Mouse (Mus musculus) kidney, adult 9 months (tissue): ENCODE results near the gene Sfxn3.

ENCODE experiments used
- DNase-seq: peaks from one replicate; pipeline ENCODE4 v3.0.0; 2022

Sfxn3 gene

GRCm38 (mm10) chr19:45047417-45047934 is at the start of gene Sfxn3:
TSS of gene Sfxn3 (plus strand) at chr19:45047503.
- DNase-seq, result peak; percentile 93

DNA sequence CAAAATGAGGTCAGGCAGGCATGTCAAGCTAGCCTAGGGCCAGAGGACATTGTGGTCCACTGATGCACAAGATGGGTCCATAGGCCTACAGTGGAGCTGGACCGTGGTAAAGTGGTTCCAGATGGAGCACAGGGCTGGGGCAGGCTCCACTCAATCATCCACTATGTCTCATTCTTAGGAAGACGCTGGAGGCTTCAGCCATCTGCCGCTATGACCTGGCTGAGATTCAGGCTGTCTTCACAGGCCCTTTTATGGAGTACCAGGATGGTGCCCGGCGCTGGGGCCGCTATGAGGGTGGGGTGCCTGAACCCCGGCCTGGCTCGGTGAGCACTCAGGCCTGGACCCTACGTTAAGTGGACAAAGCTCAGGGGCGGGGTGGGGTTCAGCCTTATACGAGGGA is 49.5 kb upstream of the Sfxn3 start:
- no peak for DNase-seq

DNA sequence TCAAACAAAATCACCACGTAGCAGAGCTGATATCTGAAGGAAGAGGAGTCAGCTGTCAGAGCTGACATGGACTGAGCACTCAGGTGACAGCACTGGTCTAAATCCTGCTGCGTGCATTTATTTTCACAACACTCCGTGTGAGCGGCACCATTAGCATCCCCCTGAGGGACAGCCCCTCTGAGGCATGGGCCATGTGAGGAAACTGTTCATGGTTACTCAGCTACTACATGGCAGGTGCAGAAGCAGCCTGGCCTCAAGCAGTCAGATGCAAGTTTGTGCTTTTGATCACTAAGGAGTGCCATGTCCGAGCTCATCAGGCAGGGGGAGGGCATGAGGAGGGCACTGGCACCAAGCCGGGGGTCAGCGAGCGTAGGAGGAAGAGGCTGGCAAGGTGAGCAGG is 47.7 kb upstream of the Sfxn3 start:
- no peak for DNase-seq

DNA sequence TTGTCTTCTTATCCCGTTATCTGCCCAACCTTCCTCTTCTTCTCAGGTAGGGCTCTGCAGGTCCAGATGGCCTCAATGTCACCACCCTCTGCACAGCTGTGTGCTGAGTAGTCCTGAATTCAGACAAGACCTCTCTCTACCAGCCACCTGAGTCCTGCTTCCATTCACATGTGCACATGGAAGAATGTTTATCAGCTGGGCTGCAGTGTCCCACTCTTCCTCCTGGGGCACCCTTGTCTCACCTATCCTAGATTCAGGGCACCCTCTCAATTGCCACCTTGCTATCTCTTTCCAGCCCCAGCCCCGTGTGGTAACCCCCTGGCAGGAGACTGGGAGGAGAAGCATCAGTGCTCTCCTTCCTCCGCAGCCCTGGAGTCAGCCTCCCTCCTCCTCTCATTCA is 45.0 kb upstream of the Sfxn3 start:
- DNase-seq, result peak; percentile 43

GRCm38 (mm10) chr19:45003740-45004516 is 43.4 kb upstream of the Sfxn3 start:
- DNase-seq, result no peak

- DNase-seq, result peak; percentile 84
Measured at GRCm38 (mm10) chr19:45005444-45005843, 41.9 kb upstream of the Sfxn3 start, which contains the start of gene Twnk. TSS of gene Twnk (plus strand) at chr19:45005663.

GRCm38 (mm10) chr19:45005957-45006712 is 41.2 kb upstream of the Sfxn3 start, which contains the start of gene Mrpl43:
TSS of gene Mrpl43 (minus strand) at chr19:45006442.
- DNase-seq, result peak; percentile 97

- DNase-seq, result no peak
Measured at GRCm38 (mm10) chr19:45007021-45007420, 40.3 kb upstream of the Sfxn3 start.

GRCm38 (mm10) chr19:45007425-45008191 is 39.7 kb upstream of the Sfxn3 start:
- DNase-seq, result peak; percentile 90

DNA sequence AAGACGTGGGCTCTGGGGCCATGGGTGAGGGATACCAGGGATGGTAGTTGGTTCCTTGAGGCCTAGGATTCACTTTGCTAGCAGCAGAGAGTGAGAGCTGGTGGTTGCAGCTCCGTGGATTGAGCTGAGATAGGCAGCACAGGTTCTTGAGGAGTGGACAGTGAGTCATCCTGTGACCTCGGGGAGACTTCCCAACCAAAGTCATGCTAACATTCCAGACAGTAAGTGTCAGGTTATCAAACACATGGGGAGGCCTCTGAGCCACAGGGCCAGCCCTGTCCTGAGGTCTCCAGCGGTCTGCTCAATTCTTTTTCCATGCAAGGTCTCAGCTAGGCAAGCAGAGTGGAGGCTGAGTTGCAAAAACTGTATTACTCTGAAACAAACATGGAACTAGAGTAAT is 36.7 kb upstream of the Sfxn3 start:
- DNase-seq, result no peak

- DNase-seq, result no peak
Measured at GRCm38 (mm10) chr19:45012219-45012618, 35.1 kb upstream of the Sfxn3 start.

- peak; percentile 60 for DNase-seq
Measured at GRCm38 (mm10) chr19:45012636-45013035, 34.7 kb upstream of the Sfxn3 start.

DNA sequence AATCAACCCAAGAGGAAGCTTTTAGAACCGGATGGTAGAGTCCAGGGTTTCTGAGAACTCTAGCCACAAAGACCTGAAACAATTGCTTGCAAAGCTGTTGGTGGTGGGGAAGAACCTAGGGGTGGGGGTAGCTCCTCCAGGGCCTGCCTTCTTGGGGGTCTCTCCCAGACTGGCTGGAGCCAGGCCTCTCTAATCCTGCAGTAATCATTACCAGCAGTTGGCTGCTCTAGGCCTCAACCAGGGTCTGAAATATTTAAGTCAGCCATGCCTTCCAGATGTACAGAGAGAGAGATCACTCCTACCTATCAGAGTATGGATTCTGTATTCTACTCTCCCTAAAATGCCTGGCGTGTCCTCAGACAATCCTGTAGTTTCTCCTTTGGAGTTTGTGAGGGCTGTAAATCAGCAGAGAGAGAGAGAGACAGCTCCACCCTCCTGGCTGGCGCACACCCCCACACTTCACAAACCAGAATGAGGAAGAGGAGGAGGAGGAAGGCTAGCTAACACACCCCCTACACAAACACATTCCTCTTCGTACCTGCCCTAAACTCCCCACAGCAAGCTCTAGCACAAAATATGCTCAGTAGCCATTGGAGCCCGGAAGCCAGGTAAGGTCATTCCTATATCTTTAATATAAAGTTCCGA is 33.6 kb upstream of the Sfxn3 start:
- DNase-seq, result no peak

GRCm38 (mm10) chr19:45014335-45014971 is 32.9 kb upstream of the Sfxn3 start, which contains the start of gene Lzts2:
TSS of gene Lzts2 (plus strand) at chr19:45014414.
- DNase-seq, result peak; percentile 63

DNA sequence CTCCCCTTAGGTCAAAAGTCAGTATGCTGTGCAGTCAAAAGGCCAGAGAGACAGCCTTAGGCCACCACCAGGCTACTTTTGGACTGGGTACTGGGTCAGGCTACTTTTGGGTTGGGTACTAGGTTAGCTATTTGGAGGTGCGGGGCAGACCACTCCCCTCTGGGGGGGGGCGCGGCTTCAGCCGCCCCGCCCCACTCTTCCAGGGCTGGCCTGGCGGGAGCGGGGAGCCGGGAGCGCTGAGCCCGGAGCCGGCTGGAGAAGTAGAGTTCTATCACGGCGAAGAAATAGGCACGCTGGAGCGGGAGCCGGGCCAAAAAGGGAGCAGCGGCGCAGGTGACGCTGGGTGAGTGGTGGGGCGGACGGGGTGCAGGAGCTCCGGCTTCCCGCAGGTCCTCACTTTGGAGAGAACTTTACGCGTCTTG is 32.3 kb upstream of the Sfxn3 start:
- peak; percentile 93 for DNase-seq

- peak; percentile 68 for DNase-seq
Measured at GRCm38 (mm10) chr19:45015518-45016281, 31.6 kb upstream of the Sfxn3 start.

GRCm38 (mm10) chr19:45016341-45017215 is 30.7 kb upstream of the Sfxn3 start:
- DNase-seq, result peak; percentile 91

DNA sequence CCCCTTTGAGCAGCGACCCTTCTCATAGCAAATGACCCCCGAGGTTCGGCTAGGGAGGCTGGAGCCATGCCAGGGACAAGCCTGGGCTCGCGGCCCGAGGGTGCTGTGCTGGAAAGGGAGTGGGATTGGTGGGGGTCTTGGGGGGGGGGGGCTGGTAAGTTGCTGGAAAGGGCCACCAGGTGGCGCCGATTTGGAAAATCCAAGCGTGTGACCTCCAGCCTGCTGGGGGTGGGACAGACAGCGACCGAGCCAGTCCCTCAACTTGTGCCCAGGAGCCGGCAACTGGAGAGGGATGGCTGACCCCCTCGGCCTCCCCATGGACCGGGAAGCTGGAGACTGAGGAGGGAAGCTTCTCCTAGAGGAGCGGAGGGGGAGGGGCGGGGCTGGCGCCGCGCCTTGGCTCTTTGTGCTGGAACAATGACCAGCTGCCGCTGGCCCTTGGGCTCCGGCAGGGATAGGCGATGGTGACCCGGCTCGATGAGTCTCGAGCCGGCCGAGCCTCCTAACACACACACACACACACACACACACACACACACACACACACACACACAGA is 30.0 kb upstream of the Sfxn3 start:
- DNase-seq, result peak; percentile 86

- DNase-seq, result peak; percentile 89
Measured at GRCm38 (mm10) chr19:45017909-45018308, 29.4 kb upstream of the Sfxn3 start.
